Comparison of ENCODE assay signal across 8 mouse cellular contexts in genomic region chr3:95526622-95527211, GRCm38 (mm10). TPM values are rescaled to one million over a fixed set of nuclear protein-coding genes. Genes with fewer than 3 reads are reported as not detected.
DNase-seq lines count a peak whose midpoint lies in the region; ATAC-seq and TF ChIP-seq lines count a peak whose summit lies in the region.

Gene Ctss (plus strand): TSS chr3:95526786.

- no peaks in the 10 kb centered on the region for H3K9me3 ChIP-seq in midbrain, embryonic 13.5 days

- H3K4me1 ChIP-seq in heart, adult 2 months (ENCODE audit: control insufficient read depth, insufficient read depth, low read length): peaks cover 3% of the 10 kb centered on the region
- no peaks in the 10 kb centered on the region for H3K4me1 ChIP-seq in midbrain, embryonic 13.5 days (replicated peaks)

- H3K27me3 ChIP-seq in heart, adult 2 months (ENCODE audit: control insufficient read depth, insufficient read depth, low read length): no peaks in the 10 kb centered on the region
- H3K27me3 ChIP-seq in midbrain, embryonic 13.5 days: no peaks in the 10 kb centered on the region

- TF ChIP-seq EP300 in heart, adult 2 months (IDR thresholded peaks at IDR 0.05; ENCODE audit: insufficient read depth, low read depth, low read length): no peak

- TF ChIP-seq CTCF in heart, adult 2 months (IDR thresholded peaks at IDR 0.05): no peak
- TF ChIP-seq CTCF in layer of hippocampus, adult 2 months (conservative IDR thresholded peaks at IDR 0.05): no peak

- no peak within 1 kb of the TSS for H3K9ac ChIP-seq in heart, adult 2 months (ENCODE audit: low read depth, low read length)
- H3K9ac ChIP-seq in midbrain, embryonic 13.5 days (replicated peaks): no peak within 1 kb of the TSS

- H3K4me2 ChIP-seq in midbrain, embryonic 13.5 days (replicated peaks): no peak within 1 kb of the TSS

- H3K4me3 ChIP-seq in heart, adult 2 months: no peak within 1 kb of the TSS
- H3K4me3 ChIP-seq in layer of hippocampus, adult 2 months: no peak within 1 kb of the TSS; the same call in 1 of the 2 replicates
- H3K4me3 ChIP-seq in midbrain, embryonic 13.5 days (replicated peaks): no peak within 1 kb of the TSS

- no peaks in the 10 kb centered on the region for H3K79me2 ChIP-seq in heart, adult 2 months (replicated peaks; ENCODE audit: control insufficient read depth, insufficient read depth, low read length)

- peak; percentile 39; the same call in 1 of the 2 replicates for TF ChIP-seq POLR2A in heart, adult 2 months (IDR thresholded peaks at IDR 0.05; ENCODE audit: insufficient read depth, low read depth, low read length)

- DNase-seq in heart, adult 2 months: peak; percentile 25 to 31
- no peak for DNase-seq in heart, adult 11 months
- DNase-seq in 416B (ENCODE audit: low read depth): peak; percentile 31
- no peak for DNase-seq in adrenal gland, postnatal 4 days (ENCODE audit: low spot score in 2 of 2)
- DNase-seq in layer of hippocampus, adult 2 months (ENCODE audit: low spot score in 2 of 2): no peak
- no peak for DNase-seq in retina, embryonic 14.5 days (ENCODE audit: low spot score)

- H3K27ac ChIP-seq in heart, adult 2 months: no peak within 1 kb of the TSS
- H3K27ac ChIP-seq in layer of hippocampus, adult 2 months: peak within 1 kb of the TSS; percentile 43; the same call in 1 of the 2 replicates
- H3K27ac ChIP-seq in midbrain, embryonic 13.5 days: no peak within 1 kb of the TSS

- WGBS in heart, adult 2 months: 77% methylated on average over 8 of the region's 8 CpGs
- 89% methylated on average over 8 of the region's 8 CpGs for WGBS in midbrain, embryonic 13.5 days

- intact Hi-C loops in heart, adult 2 months (cut with DNase I): no loop called here

- H3K36me3 ChIP-seq in heart, adult 2 months (ENCODE audit: control insufficient read depth, insufficient read depth, low read length): no peaks in the 10 kb centered on the region
- no peaks in the 10 kb centered on the region for H3K36me3 ChIP-seq in midbrain, embryonic 13.5 days

- ATAC-seq in midbrain, embryonic 13.5 days: no peak
- no peak for ATAC-seq in cerebellum, adult (ENCODE audit: insufficient number of reproducible peaks, low FRiP score, low TSS enrichment)

RNA-seq across cellular contexts. Expression of gene Ctss, which starts in this region (rescaled TPM):
- 10 to 100 TPM; 15.3 to 16.5 TPM for total RNA-seq in heart, adult 2 months (2021)
- polyA plus RNA-seq in heart, adult 2 months (2012; rRNA removed): 10.3 and 12.4 TPM in 2 replicates
- total RNA-seq in adrenal gland, postnatal 4 days (2021): 10 to 100 TPM; 24.5 to 30.2 TPM
- 10 to 100 TPM; 55.0 to 57.5 TPM for total RNA-seq in layer of hippocampus, adult 2 months (2021)
- polyA plus RNA-seq in midbrain, embryonic 13.5 days (2015; fragmentation: Nextera tagmentation; extraction: Ambion mirVana): 10.5 and 10.6 TPM in 2 replicates

Comparison
In these comparisons a context has a peak if more than half of its experiments do, and no peak if none do; other contexts are left out.
1. DNase-seq: peak in heart, adult 2 months (2 of 2) and 416B (single experiment); none in heart, adult 11 months (single experiment), adrenal gland, postnatal 4 days (0 of 2), layer of hippocampus, adult 2 months (0 of 2) and retina, embryonic 14.5 days (single experiment).